Mouse (Mus musculus) cerebellum, adult 11 months (tissue): ENCODE results near the gene Ajuba.

Source experiments
- DNase-seq: peaks from one replicate; pipeline ENCODE4 v3.0.0; 2022

Ajuba gene

DNA sequence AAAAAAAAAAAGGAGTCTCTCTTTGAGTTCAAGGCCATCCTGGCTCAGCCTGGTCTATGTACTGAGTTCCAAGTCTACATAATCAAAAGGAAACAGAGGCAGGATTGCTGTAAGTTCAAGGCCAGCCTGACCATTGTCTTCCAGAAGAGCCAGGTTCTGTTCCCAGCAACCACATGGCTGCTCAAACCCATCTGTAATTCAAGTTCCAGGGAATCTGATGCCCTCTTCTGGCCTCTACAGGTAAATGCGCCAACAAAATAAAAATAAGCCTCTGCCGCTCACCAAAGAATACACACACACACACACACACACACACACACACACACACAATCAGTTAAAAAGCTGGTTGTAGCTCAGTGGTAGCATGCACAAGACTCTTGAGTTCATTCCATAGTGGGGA, 38.8 kb downstream of the Ajuba start:
- no peak for DNase-seq

DNA sequence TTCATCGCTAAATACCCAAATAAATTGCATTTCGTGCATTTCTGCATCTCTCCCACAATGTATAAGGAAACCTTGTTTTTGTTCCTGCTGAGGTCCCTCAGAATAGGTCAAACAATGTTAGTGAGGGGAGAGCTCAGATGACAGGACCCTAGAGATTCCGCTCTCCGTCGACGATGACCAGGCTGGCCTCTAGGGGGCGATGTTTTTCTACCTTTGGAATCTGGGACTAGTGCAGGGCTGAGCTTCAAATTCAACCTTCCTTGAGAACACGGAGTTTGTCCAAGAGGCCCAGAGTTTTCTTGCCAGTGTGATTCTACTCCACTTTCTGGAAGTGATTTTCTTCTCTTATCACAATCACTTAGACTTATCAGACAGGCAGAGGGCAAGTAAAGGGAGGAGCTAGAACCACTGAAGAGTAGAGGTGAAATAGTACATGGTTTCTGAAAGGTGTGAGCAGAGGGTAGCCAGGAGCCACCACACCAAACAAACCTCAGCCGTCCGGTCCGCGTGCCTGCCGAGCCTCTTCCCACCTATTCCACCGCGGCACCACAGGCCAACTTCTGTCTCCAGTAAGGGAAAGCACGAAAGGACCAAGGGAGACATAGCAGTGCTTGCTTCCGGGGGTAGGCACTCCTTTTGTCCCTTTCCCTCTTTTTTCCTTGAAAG, 48.8 kb downstream of the Ajuba start:
- peak; percentile 77 for DNase-seq

DNA sequence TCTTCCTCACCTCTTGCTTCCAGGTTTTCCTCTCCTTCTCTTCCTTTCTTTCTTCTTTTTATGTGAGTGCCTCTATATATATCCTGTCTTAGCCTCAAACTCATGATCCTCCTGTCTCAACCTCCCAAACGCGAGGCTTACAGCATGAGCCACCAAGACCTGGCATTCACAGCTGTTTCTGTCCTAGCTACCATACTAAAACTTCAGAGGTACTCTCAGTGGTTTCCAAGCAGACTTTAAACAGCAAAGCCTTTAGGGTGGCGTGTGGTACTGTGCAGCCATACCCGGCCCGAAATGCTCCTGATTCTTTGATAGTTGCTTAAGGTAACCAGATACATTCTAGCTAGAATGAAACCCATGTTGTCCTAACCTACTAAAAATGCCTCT, 49.4 kb downstream of the Ajuba start:
- DNase-seq: no peak

DNA sequence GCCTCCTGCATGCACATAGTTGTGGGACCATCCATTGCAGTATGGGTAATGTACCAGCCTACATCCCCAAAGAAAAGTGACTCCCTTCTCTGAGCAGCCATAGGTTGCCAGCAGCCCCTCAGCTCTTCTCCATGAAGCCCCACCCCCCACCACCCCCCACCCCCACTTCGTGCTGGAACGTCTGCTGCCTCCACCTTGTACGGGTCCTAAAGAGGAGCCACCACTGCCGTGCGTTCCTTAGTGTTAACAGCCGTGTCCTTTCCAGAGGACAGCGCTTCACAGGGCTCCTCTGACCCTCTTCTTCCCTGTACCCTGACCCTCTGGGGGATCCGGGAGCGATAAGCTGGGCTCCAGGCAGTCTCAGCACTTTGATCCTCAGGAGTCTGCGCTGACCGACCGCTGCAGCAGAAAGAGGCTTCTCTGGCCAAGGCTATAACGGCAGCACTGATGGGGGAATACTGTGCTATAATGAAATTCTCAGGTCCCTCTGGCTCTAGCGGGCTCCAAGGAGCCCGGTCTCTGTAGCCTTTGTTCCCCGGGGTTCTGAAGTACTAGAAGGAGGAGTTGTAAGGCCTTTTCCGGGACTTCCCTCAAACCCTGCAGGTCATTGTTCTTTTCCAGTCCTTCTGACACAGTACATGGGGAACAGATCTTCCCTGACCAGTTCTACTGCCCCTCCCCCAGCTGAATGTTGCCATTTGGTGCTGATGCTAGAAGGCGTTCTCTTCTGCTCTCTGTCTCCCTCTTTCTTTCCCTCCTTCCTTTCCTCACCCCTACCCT, 49.9 kb downstream of the Ajuba start:
- DNase-seq: peak; percentile 52

DNA sequence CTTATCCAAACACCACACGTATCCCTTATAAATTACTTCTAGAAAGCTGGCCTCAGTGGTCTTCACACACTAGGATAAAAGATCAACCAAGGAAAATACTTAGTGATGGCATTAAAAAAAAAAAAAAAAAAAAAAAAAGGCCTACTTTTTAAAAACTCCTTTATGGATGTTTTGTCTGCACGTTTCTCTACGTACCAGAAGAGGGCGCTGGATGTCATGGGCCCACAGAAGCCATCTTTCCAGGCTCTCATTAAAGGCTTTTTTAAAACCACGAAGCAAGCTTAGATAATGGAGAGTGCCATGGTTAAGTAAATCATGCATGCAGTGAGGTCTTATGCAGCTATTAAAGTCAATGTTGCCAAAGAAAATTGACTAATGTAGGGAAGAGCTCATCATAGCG, 53.8 kb downstream of the Ajuba start:
- no peak for DNase-seq
